ENCODE assay signal across 11 mouse cellular contexts in the genomic region with DNA sequence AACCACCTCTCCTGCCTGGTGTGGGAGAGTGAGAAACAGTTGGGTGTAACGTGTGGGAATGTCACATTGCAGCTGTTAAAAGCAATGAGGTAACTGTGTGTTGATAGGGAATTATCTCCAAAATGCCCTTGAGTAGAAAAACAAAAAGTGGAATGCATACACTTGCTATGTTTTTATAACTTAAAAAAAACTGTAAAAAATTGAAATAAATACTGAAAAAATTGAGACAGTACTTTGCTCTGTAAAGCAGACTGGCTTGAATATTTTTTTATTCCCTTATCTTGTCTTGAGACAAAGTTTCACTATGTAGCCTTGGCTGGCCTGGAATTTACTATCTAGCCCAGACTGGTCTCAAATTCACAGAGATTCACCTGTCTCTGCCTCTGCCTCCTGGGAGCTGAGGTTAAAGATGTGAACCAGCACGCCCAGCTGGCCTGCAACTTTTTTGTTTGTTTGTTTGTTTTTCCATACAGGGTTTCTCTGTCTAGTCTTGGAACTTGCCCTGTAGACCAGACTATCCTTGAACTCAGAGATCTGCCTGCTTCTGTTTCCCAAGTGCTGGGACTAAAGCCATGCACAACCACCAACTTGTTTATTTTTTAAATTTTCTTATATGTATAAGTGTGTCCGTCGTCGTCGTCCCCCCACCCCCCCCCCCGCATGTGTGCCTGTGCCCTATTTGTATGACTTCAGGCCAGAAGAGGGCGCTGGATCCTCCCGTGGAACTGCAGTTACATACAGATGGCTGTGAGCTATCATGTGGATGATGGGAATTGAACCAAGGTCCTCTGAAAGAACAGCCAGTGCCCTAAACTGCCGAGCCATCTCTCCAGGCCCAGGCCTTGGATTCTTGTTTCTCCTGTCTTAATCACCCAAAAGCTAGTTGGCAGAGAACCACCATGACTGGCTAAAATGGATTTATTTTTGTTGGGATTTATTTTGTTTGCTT. TPM values are rescaled to one million over a fixed set of nuclear protein-coding genes. Genes with fewer than 3 reads are reported as not detected.
DNase-seq lines count a peak whose midpoint lies in the region; ATAC-seq and TF ChIP-seq lines count a peak whose summit lies in the region.
"Had no signal": no experiment of that assay in that cellular context is flagged by ENCODE, and none has a peak within 500 bp of the region (broad histone marks: within the 10 kb centered on the region; RNA-seq: fewer than 3 reads in every experiment).

No protein-coding gene starts in this region.

- no peaks in the 10 kb centered on the region for H3K9me3 ChIP-seq in heart, embryonic 15.5 days (replicated peaks)
- H3K9me3 ChIP-seq in hindbrain, embryonic 12.5 days (replicated peaks), result no peaks in the 10 kb centered on the region
- H3K9me3 ChIP-seq: hindbrain, embryonic 15.5 days; limb, embryonic 15.5 days; neural tube, embryonic 13.5 days had no signal

- intact Hi-C loops in heart, adult 2 months (cut with DNase I), result loop anchor here (5.0 kb wide), 1 partner anchor 135 kb away; the partner anchor contains the start of gene Prpsap1

- no peak overlapping the region for H3K4me2 ChIP-seq in heart, embryonic 15.5 days
- H3K4me2 ChIP-seq in hindbrain, embryonic 12.5 days (replicated peaks), result no peak overlapping the region
- H3K4me2 ChIP-seq: hindbrain, embryonic 15.5 days; limb, embryonic 15.5 days; neural tube, embryonic 13.5 days had no signal

- no peak overlapping the region for H3K9ac ChIP-seq in heart, adult 2 months (ENCODE audit: low read depth, low read length)
- no peak overlapping the region for H3K9ac ChIP-seq in heart, embryonic 15.5 days
- H3K9ac ChIP-seq in hindbrain, embryonic 12.5 days, result no peak overlapping the region
- H3K9ac ChIP-seq: hindbrain, embryonic 15.5 days; limb, embryonic 15.5 days; neural tube, embryonic 13.5 days had no signal

- H3K27ac ChIP-seq in heart, adult 2 months, result no peak overlapping the region
- peak overlapping the region; percentile 48 for H3K27ac ChIP-seq in heart, embryonic 15.5 days
- no peak overlapping the region for H3K27ac ChIP-seq in hindbrain, embryonic 12.5 days
- H3K27ac ChIP-seq: hindbrain, embryonic 15.5 days; limb, embryonic 15.5 days; neural tube, embryonic 13.5 days had no signal

- peak; percentile 47 for TF ChIP-seq CTCF in heart, adult 2 months (IDR thresholded peaks at IDR 0.05)

- DNase-seq in heart, adult 2 months, result peak in 1 of 2 experiments; percentile 51
- no peak for DNase-seq in heart, adult 8-10 months (ENCODE audit: low spot score)
- DNase-seq in spleen, postnatal 10 days (ENCODE audit: low spot score in 2 of 2), result peak; percentile 34 to 78
- no peak for DNase-seq in spleen, postnatal 36 days (ENCODE audit: low spot score in 2 of 2)
- DNase-seq in retina, embryonic 14.5 days (ENCODE audit: low spot score), result peak; percentile 42
- DNase-seq in MN1 (ENCODE audit: low spot score), result no peak

- peaks cover 2% of the 10 kb centered on the region; the same call in 1 of the 2 replicates for H3K79me2 ChIP-seq in heart, adult 2 months (replicated peaks; ENCODE audit: control insufficient read depth, insufficient read depth, low read length)

- H3K4me1 ChIP-seq in heart, adult 2 months (ENCODE audit: control insufficient read depth, insufficient read depth, low read length), result peaks cover 10% of the 10 kb centered on the region
- H3K4me1 ChIP-seq in heart, embryonic 15.5 days (replicated peaks), result peaks cover 55% of the 10 kb centered on the region
- H3K4me1 ChIP-seq in hindbrain, embryonic 12.5 days, result peaks cover 19% of the 10 kb centered on the region

- WGBS in heart, adult 2 months, result 45% methylated on average over 10 of the region's 10 CpGs
- 43% methylated on average over 10 of the region's 10 CpGs for whole genome bisulfite sequencing in heart, embryonic 15.5 days
- WGBS in hindbrain, embryonic 12.5 days, result 36% methylated on average over 10 of the region's 10 CpGs

- no peaks in the 10 kb centered on the region for H3K27me3 ChIP-seq in heart, adult 2 months (ENCODE audit: control insufficient read depth, insufficient read depth, low read length)
- no peaks in the 10 kb centered on the region for H3K27me3 ChIP-seq in heart, embryonic 15.5 days
- peaks cover 35% of the 10 kb centered on the region for H3K27me3 ChIP-seq in hindbrain, embryonic 12.5 days
- H3K27me3 ChIP-seq: limb, embryonic 15.5 days had no signal

- no peak for TF ChIP-seq POLR2A in heart, adult 2 months (IDR thresholded peaks at IDR 0.05; ENCODE audit: insufficient read depth, low read depth, low read length)

- no peaks in the 10 kb centered on the region; the same call in 1 of the 2 replicates for H3K36me3 ChIP-seq in heart, adult 2 months (ENCODE audit: control insufficient read depth, insufficient read depth, low read length)
- no peaks in the 10 kb centered on the region for H3K36me3 ChIP-seq in heart, embryonic 15.5 days
- no peaks in the 10 kb centered on the region for H3K36me3 ChIP-seq in hindbrain, embryonic 12.5 days
- H3K36me3 ChIP-seq: hindbrain, embryonic 15.5 days; limb, embryonic 15.5 days; neural tube, embryonic 13.5 days had no signal

- no peak overlapping the region for H3K4me3 ChIP-seq in heart, adult 2 months
- no peak overlapping the region for H3K4me3 ChIP-seq in heart, embryonic 15.5 days
- H3K4me3 ChIP-seq in hindbrain, embryonic 12.5 days, result no peak overlapping the region
- H3K4me3 ChIP-seq: hindbrain, embryonic 15.5 days; limb, embryonic 15.5 days; neural tube, embryonic 13.5 days had no signal

- TF ChIP-seq EP300 in heart, adult 2 months (IDR thresholded peaks at IDR 0.05; ENCODE audit: insufficient read depth, low read depth, low read length), result no peak

- ATAC-seq in heart, embryonic 15.5 days (replicated peaks; ENCODE audit: insufficient number of reproducible peaks, insufficient read depth, low FRiP score, low read depth), result no peak
- ATAC-seq in hindbrain, embryonic 12.5 days (ENCODE audit: low FRiP score), result no peak

RNA-seq across cellular contexts. Expression of gene Rhbdf2, which starts 0.5 kb away (rescaled TPM):
- 10 to 100 TPM; 10.8 to 11.2 TPM for total RNA-seq in heart, adult 2 months (2021)
- 19.2 and 22.3 TPM in 2 replicates for polyA plus RNA-seq in heart, adult 2 months (2012; rRNA removed)
- total RNA-seq in heart, adult 8-10 months (2022), result 10 to 100 TPM in 3 of 4 experiments, 1 to 10 TPM in 1; 8.7 to 12.6 (median 10.6) TPM
- polyA plus RNA-seq in heart, embryonic 15.5 days (2015; fragmentation: Nextera tagmentation; extraction: Ambion mirVana), result 6.7 and 10.4 TPM in 2 replicates
- 3.7 and 4.5 TPM in 2 replicates for polyA plus RNA-seq in hindbrain, embryonic 12.5 days (2016; fragmentation: Nextera tagmentation; extraction: Ambion mirVana)

RNA-seq across cellular contexts. Expression of gene Prcd, which starts 26.0 kb away (rescaled TPM):
- total RNA-seq in heart, adult 2 months (2021), result 1 to 10 TPM; 1.1 to 1.3 TPM
- polyA plus RNA-seq in heart, adult 2 months (2012; rRNA removed), result 0.76 and 1.1 TPM in 2 replicates
- total RNA-seq in heart, adult 8-10 months (2022), result 1 to 10 TPM; 1.4 to 2.0 (median 1.8) TPM
- polyA plus RNA-seq in heart, embryonic 15.5 days (2015; fragmentation: Nextera tagmentation; extraction: Ambion mirVana), result 1.3 and 1.4 TPM in 2 replicates
- polyA plus RNA-seq in hindbrain, embryonic 12.5 days (2016; fragmentation: Nextera tagmentation; extraction: Ambion mirVana), result 0.34 and 0.43 TPM in 2 replicates

RNA-seq across cellular contexts. Expression of gene Cygb, which starts 26.8 kb away (rescaled TPM):
- 10 to 100 TPM; 42.5 to 50.3 TPM for total RNA-seq in heart, adult 2 months (2021)
- polyA plus RNA-seq in heart, adult 2 months (2012; rRNA removed), result 55.0 and 66.1 TPM in 2 replicates
- 10 to 100 TPM; 40.6 to 64.1 (median 43.0) TPM for total RNA-seq in heart, adult 8-10 months (2022)
- 9.1 and 11.6 TPM in 2 replicates for polyA plus RNA-seq in heart, embryonic 15.5 days (2015; fragmentation: Nextera tagmentation; extraction: Ambion mirVana)
- polyA plus RNA-seq in hindbrain, embryonic 12.5 days (2016; fragmentation: Nextera tagmentation; extraction: Ambion mirVana), result 4.5 and 5.9 TPM in 2 replicates

RNA-seq across cellular contexts. Expression of gene Aanat, which starts 41.1 kb away (rescaled TPM):
- total RNA-seq in heart, adult 2 months (2021), result not detected
- not detected in 2 replicates for polyA plus RNA-seq in heart, adult 2 months (2012; rRNA removed)
- total RNA-seq in heart, adult 8-10 months (2022), result not detected
- not detected in 2 replicates for polyA plus RNA-seq in heart, embryonic 15.5 days (2015; fragmentation: Nextera tagmentation; extraction: Ambion mirVana)
- 0.15 TPM in 1 of 2 replicates, not detected in the other for polyA plus RNA-seq in hindbrain, embryonic 12.5 days (2016; fragmentation: Nextera tagmentation; extraction: Ambion mirVana)
- polyA plus RNA-seq: hindbrain, embryonic 15.5 days; limb, embryonic 15.5 days had no signal

RNA-seq across cellular contexts. Expression of gene Ube2o, which starts 46.1 kb away (rescaled TPM):
- total RNA-seq in heart, adult 2 months (2021), result 10 to 100 TPM; 24.8 to 36.3 TPM
- polyA plus RNA-seq in heart, adult 2 months (2012; rRNA removed), result 22.6 and 26.4 TPM in 2 replicates
- 10 to 100 TPM; 27.4 to 33.1 (median 29.8) TPM for total RNA-seq in heart, adult 8-10 months (2022)
- polyA plus RNA-seq in heart, embryonic 15.5 days (2015; fragmentation: Nextera tagmentation; extraction: Ambion mirVana), result 14.4 and 20.7 TPM in 2 replicates
- polyA plus RNA-seq in hindbrain, embryonic 12.5 days (2016; fragmentation: Nextera tagmentation; extraction: Ambion mirVana), result 23.6 and 27.6 TPM in 2 replicates

Comparison
In these comparisons a context has a peak if more than half of its experiments do, and no peak if none do; other contexts are left out.
1. DNase-seq: peak in spleen, postnatal 10 days (2 of 2) and retina, embryonic 14.5 days (single experiment); none in heart, adult 8-10 months (single experiment), spleen, postnatal 36 days (0 of 2) and MN1 (single experiment).